Mouse (Mus musculus) gastrocnemius, adult 18-20 months (tissue): Measurements from ENCODE around the gene Fam104a. TPM values are rescaled to one million over a fixed set of nuclear protein-coding genes. Genes with fewer than 3 reads are reported as not detected.
"Not testable (repeated sequence)": the region's sequence is repeated elsewhere in the genome, so short reads cannot be mapped to it uniquely, and the experiment has no call there.

Source experiments
- DNase-seq: peaks from one replicate; pipeline ENCODE4 v3.0.0; 2021; ENCODE audit warnings: low spot score
- total RNA-seq, 2 experiments: library from RNA; stranded (reverse); gene quantifications; 2 replicates each; pipeline ENCODE4 v1.2.3; 2021

The Fam104a gene
- total RNA-seq, 2 experiments from 2014 or later, result 32.7 to 34.4 TPM

- no peak for DNase-seq
These were observed 16.8 kb downstream of the Fam104a start for GRCm38 (mm10) chr11:113667122-113667521.

DNA sequence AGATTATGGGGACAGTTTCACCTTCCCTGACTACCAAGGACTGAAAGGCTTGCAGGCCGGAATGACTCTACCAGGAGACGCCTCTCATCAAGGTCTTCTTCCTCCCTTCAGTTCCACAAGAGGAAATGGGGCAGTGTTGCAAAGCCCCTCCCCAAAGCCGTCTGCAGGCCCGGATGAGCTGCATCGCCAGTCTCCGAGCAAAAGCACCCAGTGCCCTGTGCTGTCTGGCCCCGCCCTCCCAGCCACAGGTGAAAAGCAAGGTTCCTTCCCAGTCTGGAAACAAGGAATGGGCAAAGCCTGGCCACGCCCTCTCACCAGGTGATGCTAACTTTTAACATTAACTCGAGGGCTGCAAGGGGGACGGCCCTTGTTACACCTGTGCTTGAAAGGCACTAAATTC lies 17.3 kb downstream of the Fam104a start:
- no peak for DNase-seq

GRCm38 (mm10) chr11:113666205-113666604 lies 17.8 kb downstream of the Fam104a start:
- no peak for DNase-seq

DNA sequence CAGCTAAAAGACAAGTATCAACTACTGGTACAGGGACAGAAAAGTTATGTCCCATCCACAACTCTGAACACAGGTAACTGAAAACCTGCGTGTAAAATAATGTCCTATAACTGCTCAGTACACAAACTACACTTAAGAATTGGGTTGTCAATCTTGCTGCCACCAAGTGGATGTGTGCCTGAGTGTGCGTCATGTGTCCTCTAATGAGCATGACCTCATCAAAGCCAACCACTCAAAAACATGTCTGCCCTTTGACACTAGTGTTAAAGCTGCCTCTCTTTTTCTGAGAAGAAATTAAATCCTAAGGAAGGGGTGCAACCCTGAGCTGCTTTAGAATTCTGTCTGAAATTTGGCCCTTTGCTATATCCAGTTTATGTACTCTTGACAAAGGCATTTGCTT lies 19.7 kb downstream of the Fam104a start:
- no peak for DNase-seq

- DNase-seq, result no peak
These were observed 22.1 kb downstream of the Fam104a start for GRCm38 (mm10) chr11:113661835-113662351.

DNA sequence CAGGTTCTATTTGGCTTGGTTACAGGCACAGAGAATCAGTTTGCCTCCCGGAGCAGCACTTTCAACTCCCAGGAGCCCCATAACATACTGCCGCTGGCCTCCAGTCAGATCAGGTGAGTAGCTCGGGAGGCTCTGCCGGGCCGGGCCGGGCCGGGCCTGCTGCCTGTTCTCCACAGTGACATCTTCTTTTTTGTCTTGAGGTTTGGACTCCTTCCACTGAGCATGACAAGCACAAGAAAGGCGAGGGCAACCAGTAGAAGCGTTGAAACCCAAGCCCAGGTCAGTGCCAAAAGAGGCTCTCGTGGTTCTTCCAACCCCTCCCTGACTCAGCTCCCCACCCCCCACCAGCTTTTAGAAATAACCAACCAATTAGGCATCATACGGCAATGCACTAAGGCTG lies 23.0 kb downstream of the Fam104a start:
- DNase-seq, result peak; percentile 45

GRCm38 (mm10) chr11:113660213-113660612 lies 23.7 kb downstream of the Fam104a start:
- DNase-seq, result not testable (repeated sequence)

DNA sequence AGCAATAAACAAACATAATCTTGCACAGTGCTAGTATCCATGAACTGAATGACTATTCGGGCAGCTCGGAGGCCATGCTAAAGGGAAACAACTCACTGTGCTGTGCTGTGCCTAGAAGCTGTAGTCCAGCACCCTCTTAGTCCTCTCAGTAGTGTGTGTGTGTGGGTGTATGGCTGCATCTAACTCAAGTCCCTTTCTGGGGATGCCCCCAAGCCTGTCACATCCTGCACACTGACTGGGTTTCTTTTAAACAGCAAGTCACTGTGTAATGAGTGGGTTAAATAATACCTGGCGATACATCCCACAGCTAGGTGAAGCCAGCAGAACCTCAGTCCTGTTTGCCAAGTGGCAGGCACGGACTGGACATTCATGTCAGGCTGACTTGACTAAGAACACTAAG lies 25.2 kb downstream of the Fam104a start:
- DNase-seq, result no peak

- DNase-seq, result no peak
These were observed 25.6 kb downstream of the Fam104a start for GRCm38 (mm10) chr11:113658319-113658718.

DNA sequence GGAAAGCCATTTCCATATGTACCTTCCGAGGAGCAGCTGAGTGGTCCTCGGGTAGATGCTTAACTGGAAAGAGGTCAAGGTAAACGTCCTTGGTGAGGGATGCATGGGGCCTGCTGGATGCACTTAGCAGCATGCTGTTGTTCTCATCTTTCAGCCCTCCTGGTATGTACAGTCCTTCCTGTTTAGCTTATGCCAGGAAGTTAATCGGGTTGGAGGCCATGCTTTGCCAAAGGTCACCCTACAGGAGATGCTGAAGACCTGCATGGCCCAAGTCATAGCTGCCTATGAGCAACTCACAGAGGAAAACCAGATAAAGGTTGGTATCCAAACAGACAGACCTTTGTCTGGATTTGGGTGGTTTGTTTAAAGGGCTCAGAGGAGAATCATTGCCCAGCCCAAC lies 26.7 kb downstream of the Fam104a start:
- no peak for DNase-seq

DNA sequence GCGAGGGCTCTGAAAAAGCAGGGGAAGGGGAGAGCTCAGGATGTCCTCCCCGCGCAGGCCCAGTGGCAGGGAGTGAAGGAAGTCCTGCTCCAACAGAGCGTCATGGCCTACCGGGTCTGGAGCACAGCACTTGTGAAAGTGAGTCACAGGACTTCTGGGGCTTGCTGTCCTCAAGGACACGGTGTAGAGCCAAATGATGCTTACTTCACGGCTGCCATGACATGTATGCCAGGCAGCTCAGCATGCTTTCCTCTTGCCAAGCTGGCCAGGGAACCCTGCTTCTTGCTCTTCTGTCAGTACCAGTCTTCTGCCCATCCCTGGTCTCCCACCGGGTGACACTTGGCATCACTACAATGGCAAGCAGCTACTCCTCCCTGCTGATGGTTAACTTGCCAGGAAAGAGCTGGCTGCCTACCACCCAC lies 27.4 kb downstream of the Fam104a start:
- no peak for DNase-seq

- DNase-seq, result no peak
These were observed 29.2 kb downstream of the Fam104a start for GRCm38 (mm10) chr11:113654561-113655270.

DNA sequence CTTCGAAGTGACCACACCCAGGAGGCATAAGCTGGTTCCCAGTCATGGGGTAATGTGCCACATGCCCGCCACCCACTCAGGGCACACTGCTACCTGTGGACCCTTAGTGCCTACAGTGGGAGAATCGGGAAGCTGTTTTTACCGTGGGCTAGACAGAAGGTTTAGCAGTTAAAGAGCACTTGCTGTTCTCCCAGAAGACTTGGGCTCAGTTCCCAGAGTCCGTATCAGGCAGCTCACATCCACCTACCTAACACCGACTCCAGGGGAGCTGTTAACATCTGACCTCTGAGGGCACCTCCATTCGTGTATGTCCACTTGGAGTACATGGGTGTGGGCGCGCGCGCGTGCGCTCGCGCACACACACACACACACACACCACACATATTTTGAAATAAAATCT lies 29.9 kb downstream of the Fam104a start:
- no peak for DNase-seq

DNA sequence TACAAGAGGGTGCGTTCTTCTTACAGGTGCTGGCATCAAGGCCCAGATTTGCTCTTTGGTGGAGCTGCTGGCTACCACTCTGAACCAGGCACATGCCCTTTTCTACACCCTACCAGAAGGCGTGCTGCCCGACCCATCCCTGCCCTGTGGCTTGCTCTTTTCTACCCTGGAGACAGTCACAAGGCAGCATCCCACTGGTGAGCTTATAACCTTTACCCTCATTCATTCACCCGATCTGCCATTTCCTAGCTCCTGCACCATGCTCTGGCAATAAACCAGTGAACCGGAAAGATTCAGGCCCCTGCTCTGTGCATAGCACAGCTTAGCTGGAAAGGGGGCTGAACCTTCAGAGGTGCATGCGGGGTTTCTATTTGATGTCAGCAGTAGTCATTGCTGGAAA lies 31.4 kb downstream of the Fam104a start:
- no peak for DNase-seq

- DNase-seq, result no peak
These were observed 32.1 kb downstream of the Fam104a start for GRCm38 (mm10) chr11:113651907-113652273.

DNA sequence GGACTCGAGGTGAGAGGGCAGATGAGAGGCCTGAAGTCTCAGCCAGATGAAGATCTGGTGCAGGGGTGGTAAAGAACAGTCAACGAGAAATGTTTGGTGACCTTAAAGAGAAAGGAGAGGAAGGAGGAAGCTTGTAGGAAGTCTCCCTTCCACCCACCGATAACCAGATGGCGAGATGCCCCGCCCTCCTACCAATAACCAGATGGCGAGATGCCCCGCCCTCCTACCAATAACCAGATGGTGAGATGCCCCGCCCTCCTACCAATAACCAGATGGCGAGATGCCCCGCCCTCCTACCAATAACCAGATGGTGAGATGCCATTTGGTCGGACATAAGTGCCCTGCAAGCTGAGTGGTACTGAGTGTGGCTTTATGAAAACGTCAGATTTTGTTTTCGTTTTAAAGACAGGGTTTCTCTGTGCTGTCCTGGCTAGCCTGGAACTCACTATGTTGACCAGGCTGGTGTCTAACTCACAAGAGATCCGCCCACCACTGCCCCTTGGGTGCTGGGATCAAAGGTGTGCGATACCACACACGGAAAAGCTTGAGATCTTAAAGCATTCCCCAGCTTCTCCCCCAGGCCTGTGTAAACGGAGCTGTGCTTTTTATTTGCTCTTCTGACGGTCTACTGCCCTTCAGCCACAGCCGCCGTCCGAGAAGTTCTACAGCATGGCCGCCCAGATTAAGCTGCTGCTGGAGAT lies 32.6 kb downstream of the Fam104a start:
- DNase-seq, result no peak

DNA sequence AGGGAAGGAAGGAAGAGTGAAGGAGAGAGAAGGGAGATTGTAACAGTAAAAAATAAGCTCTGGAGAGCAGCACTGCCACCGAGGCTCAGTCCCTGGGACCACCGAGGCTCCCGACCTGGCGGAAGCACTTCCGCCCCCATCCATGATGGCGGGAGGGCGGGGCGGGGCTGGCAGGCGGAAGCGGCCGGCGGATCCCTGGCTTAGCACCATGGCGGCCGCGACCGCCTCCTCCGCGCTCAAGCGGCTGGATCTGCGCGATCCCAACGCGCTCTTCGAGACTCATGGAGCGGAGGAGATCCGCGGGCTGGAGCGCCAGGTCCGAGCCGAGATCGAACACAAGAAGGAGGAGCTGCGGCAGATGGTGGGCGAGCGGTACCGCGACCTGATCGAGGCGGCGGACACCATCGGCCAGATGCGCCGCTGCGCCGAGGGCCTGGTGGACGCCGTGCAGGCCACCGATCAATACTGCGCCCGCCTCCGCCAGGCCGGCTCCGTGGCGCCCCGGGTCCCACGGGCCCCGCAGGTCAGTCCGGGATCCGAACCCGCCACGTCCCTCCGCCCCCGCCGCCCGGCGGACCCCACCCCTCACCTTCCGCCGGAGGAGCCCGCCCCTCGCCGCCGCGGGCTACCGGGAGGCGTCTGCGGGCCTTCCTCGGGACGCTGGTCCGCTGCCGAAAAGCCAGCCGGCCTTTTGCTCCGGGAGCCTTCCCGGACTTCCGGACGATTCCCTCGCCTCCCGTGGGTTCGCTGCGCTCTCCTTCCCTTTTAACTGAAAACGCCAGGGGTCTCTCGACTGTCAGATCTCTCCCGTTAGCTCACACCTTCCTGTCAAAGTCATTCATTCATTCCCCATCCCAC lies 34.4 kb downstream of the Fam104a start, which contains the start of gene Slc39a11:
TSS of gene Slc39a11 (minus strand) at position 727 of the 858 bp plus-strand sequence.
- peak; percentile 52 for DNase-seq

DNA sequence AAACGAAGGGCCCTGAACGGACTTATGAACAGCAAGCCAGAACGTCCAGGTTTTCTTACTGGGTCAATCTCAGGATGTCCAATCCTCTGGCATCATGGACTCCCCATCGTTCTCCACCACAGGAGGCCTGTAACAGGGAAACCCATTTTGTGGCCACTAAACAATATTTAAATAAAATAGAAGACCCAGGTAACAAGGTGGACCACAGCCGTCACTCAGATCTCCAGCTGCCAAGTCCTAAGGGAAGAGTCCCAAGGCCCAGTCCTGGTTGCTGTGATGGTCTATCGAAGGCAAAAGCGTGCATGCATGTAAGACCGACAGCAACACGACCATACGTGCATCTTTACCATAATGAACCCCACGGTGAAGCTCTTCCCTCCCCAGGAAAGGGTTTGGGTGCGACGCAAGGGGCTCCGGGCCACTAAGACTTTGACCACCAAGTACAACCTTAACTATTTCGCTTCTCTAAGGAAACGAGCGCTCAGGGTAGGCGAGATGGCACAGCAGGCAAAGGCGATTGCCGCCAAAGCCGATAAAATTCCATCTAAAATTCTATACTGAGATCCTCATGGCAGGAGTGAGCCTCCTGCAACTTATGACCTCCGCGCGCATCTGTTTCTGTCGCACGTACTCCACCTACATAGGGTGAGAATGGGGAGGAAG lies 35.1 kb downstream of the Fam104a start, which contains the start of gene Cog1:
TSS of gene Cog1 (plus strand) at position 480 of the 663 bp plus-strand sequence.
- no peak for DNase-seq

GRCm38 (mm10) chr11:113648152-113648551 lies 35.8 kb downstream of the Fam104a start:
- peak; percentile 75 for DNase-seq

DNA sequence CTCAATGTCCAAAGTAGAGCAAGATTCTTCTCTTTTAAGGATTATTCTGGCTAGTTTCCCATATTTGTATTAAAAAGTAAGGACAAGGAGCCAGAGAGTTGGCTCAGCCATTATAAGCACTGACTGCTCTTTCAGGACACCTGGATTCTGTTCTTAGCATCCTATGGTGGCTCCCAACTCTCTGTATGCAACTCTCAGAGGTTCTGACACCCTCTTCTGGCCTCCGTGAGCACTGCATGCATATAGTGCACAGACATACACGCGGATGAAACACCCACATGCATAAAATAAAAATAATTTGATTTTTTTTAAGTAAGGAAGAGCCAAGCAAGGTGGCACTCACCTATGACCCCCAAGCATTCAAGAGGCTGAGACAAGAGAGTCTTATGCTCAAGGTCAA lies 38.8 kb downstream of the Fam104a start:
- DNase-seq, result no peak

DNA sequence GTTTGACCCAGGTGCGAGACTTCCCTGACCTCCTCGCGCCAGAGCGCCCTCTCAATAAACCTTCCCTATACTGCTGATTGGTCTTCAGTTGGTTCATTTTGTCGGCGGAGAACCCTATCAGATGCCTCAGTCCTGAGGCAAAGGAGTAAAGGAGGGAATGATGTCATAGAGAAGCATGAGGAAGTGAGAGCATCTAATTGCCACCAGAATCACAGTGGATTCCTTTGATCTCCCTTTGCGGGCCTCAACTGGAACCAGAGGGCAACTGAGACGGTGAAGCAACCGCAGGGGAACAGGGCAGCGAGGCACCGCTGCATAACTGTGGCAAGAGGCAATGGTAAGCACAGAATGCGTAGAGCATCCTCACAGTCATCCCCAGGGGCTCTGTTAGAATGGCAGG lies 45.3 kb downstream of the Fam104a start:
- DNase-seq, result no peak
